ENCODE assay signal across 23 mouse cellular contexts in genomic region chr14:102092557-102092956, GRCm38 (mm10).
DNase-seq lines count a peak whose midpoint lies in the region; ATAC-seq and TF ChIP-seq lines count a peak whose summit lies in the region.
"Had no signal": no experiment of that assay in that cellular context is flagged by ENCODE, and none has a peak within 500 bp of the region (broad histone marks: within the 10 kb centered on the region; RNA-seq: fewer than 3 reads in every experiment).

No protein-coding gene starts in this region.

- 41% methylated on average over 6 of the region's 6 CpGs for WGBS in hindbrain, postnatal 0 days
- WGBS in hindbrain, embryonic 12.5 days = 52% methylated on average over 6 of the region's 6 CpGs
- WGBS in midbrain, embryonic 14.5 days = 27% methylated on average over 6 of the region's 6 CpGs
- 33% methylated on average over 6 of the region's 6 CpGs for WGBS in midbrain, embryonic 16.5 days

- no peak for TF ChIP-seq CTCF in hindbrain, postnatal 0 days (IDR thresholded peaks at IDR 0.05; ENCODE audit: low read depth)

- H3K27ac ChIP-seq in hindbrain, postnatal 0 days = no peak overlapping the region
- no peak overlapping the region for H3K27ac ChIP-seq in hindbrain, embryonic 12.5 days
- no peak overlapping the region for H3K27ac ChIP-seq in midbrain, embryonic 14.5 days (replicated peaks; ENCODE audit: low read depth, low read length)
- no peak overlapping the region for H3K27ac ChIP-seq in midbrain, embryonic 16.5 days (ENCODE audit: low read length)
- H3K27ac ChIP-seq: embryonic facial prominence, embryonic 13.5 days; embryonic facial prominence, embryonic 15.5 days; forebrain, embryonic 10.5 days; forebrain, embryonic 13.5 days had no signal

- H3K27me3 ChIP-seq in hindbrain, postnatal 0 days (ENCODE audit: insufficient read depth, low read length) = no peaks in the 10 kb centered on the region
- H3K27me3 ChIP-seq in hindbrain, embryonic 12.5 days = no peaks in the 10 kb centered on the region
- H3K27me3 ChIP-seq in midbrain, embryonic 14.5 days (ENCODE audit: control insufficient read depth, insufficient read depth, low read length) = no peaks in the 10 kb centered on the region
- H3K27me3 ChIP-seq in midbrain, embryonic 16.5 days (ENCODE audit: control insufficient read depth, insufficient read depth, low read depth, low read length) = no peaks in the 10 kb centered on the region
- H3K27me3 ChIP-seq: embryonic facial prominence, embryonic 15.5 days; forebrain, embryonic 13.5 days had no signal

- no peak overlapping the region for H3K4me3 ChIP-seq in hindbrain, postnatal 0 days (ENCODE audit: low read length)
- no peak overlapping the region for H3K4me3 ChIP-seq in hindbrain, embryonic 12.5 days
- H3K4me3 ChIP-seq in midbrain, embryonic 14.5 days (replicated peaks; ENCODE audit: low read depth, low read length) = no peak overlapping the region
- no peak overlapping the region for H3K4me3 ChIP-seq in midbrain, embryonic 16.5 days (ENCODE audit: low read depth, low read length)
- H3K4me3 ChIP-seq: embryonic facial prominence, embryonic 13.5 days; embryonic facial prominence, embryonic 15.5 days; erythroblast, embryonic 14.5 days; forebrain, embryonic 10.5 days; forebrain, embryonic 13.5 days had no signal

- H3K9ac ChIP-seq in hindbrain, postnatal 0 days (replicated peaks; ENCODE audit: low read length) = no peak overlapping the region
- no peak overlapping the region for H3K9ac ChIP-seq in hindbrain, embryonic 12.5 days
- no peak overlapping the region for H3K9ac ChIP-seq in midbrain, embryonic 14.5 days (replicated peaks; ENCODE audit: low read length)
- H3K9ac ChIP-seq in midbrain, embryonic 16.5 days (ENCODE audit: low read depth, low read length) = no peak overlapping the region
- H3K9ac ChIP-seq: embryonic facial prominence, embryonic 13.5 days; embryonic facial prominence, embryonic 15.5 days; forebrain, embryonic 13.5 days had no signal

- no peak overlapping the region for H3K4me2 ChIP-seq in hindbrain, postnatal 0 days (ENCODE audit: low read depth, low read length)
- no peak overlapping the region for H3K4me2 ChIP-seq in hindbrain, embryonic 12.5 days (replicated peaks)
- no peak overlapping the region for H3K4me2 ChIP-seq in midbrain, embryonic 14.5 days (ENCODE audit: low read length)
- no peak overlapping the region for H3K4me2 ChIP-seq in midbrain, embryonic 16.5 days (ENCODE audit: low read length)
- H3K4me2 ChIP-seq: embryonic facial prominence, embryonic 13.5 days; embryonic facial prominence, embryonic 15.5 days; forebrain, embryonic 13.5 days had no signal

- H3K36me3 ChIP-seq in hindbrain, postnatal 0 days (ENCODE audit: insufficient read depth, low read length) = no peaks in the 10 kb centered on the region
- H3K36me3 ChIP-seq in hindbrain, embryonic 12.5 days = no peaks in the 10 kb centered on the region
- no peaks in the 10 kb centered on the region for H3K36me3 ChIP-seq in midbrain, embryonic 14.5 days (ENCODE audit: control insufficient read depth, insufficient read depth, low read length)
- no peaks in the 10 kb centered on the region for H3K36me3 ChIP-seq in midbrain, embryonic 16.5 days (ENCODE audit: control insufficient read depth, insufficient read depth, low read length)
- H3K36me3 ChIP-seq: embryonic facial prominence, embryonic 13.5 days; embryonic facial prominence, embryonic 15.5 days; forebrain, embryonic 10.5 days had no signal

- no peaks in the 10 kb centered on the region for H3K9me3 ChIP-seq in hindbrain, postnatal 0 days (ENCODE audit: low read length)
- no peaks in the 10 kb centered on the region for H3K9me3 ChIP-seq in hindbrain, embryonic 12.5 days (replicated peaks)
- H3K9me3 ChIP-seq in midbrain, embryonic 14.5 days (ENCODE audit: control insufficient read depth, low read length) = no peaks in the 10 kb centered on the region
- H3K9me3 ChIP-seq in midbrain, embryonic 16.5 days (replicated peaks; ENCODE audit: control insufficient read depth, low read length, poor library complexity, severe bottlenecking) = no peaks in the 10 kb centered on the region
- H3K9me3 ChIP-seq: embryonic facial prominence, embryonic 13.5 days; embryonic facial prominence, embryonic 15.5 days; forebrain, embryonic 10.5 days; forebrain, embryonic 13.5 days had no signal

- peak; percentile 14 for DNase-seq in hindbrain, postnatal 0 days (ENCODE audit: low spot score)
- DNase-seq in midbrain, embryonic 14.5 days = peak; percentile 58
- DNase-seq in retina, postnatal 1 day = peak; percentile 4
- no peak for DNase-seq in retina, embryonic 14.5 days (ENCODE audit: low spot score)
- DNase-seq in adrenal gland, postnatal 36 days = no peak
- DNase-seq: adrenal gland, adult 2 months; adrenal gland, postnatal 10 days; adrenal gland, postnatal 25 days; cerebellum, adult 11 months; cerebellum, adult 18-20 months; cerebellum, adult 8-10 months; cerebellum, adult 9-11 months; cerebellum, postnatal 14 days; cerebellum, postnatal 36 days; embryo, embryonic 11 days had no signal

- ATAC-seq in hindbrain, postnatal 0 days = no peak
- ATAC-seq in hindbrain, embryonic 12.5 days (ENCODE audit: low FRiP score) = no peak
- no peak for ATAC-seq in midbrain, embryonic 14.5 days (ENCODE audit: low FRiP score, low TSS enrichment)
- no peak for ATAC-seq in midbrain, embryonic 16.5 days
- ATAC-seq: forebrain, embryonic 13.5 days; forebrain, embryonic 16.5 days had no signal

- H3K4me1 ChIP-seq in hindbrain, postnatal 0 days (ENCODE audit: insufficient read depth, low read length) = no peaks in the 10 kb centered on the region
- peaks cover 3% of the 10 kb centered on the region; the same call in 1 of the 2 replicates for H3K4me1 ChIP-seq in hindbrain, embryonic 12.5 days
- H3K4me1 ChIP-seq in midbrain, embryonic 14.5 days (ENCODE audit: control insufficient read depth, insufficient read depth, low read length) = no peaks in the 10 kb centered on the region
- peaks cover 8% of the 10 kb centered on the region for H3K4me1 ChIP-seq in midbrain, embryonic 16.5 days (ENCODE audit: control insufficient read depth, insufficient read depth, low read length)
- H3K4me1 ChIP-seq: embryonic facial prominence, embryonic 13.5 days; embryonic facial prominence, embryonic 15.5 days; forebrain, embryonic 10.5 days; forebrain, embryonic 13.5 days had no signal

Comparison
In these comparisons a context has a peak if more than half of its experiments do, and no peak if none do; other contexts are left out.
1. DNase-seq: peak in hindbrain, postnatal 0 days (single experiment), midbrain, embryonic 14.5 days (single experiment) and retina, postnatal 1 day (single experiment); none in retina, embryonic 14.5 days (single experiment) and adrenal gland, postnatal 36 days (0 of 2).